Mouse (Mus musculus) spleen, postnatal 0 days (tissue): Measurements from ENCODE around the gene Sult2a4. TPM values are rescaled to one million over a fixed set of nuclear protein-coding genes. Genes with fewer than 3 reads are reported as not detected.

Experiments
- polyA plus RNA-seq: library from polyadenylated mRNA; unstranded; fragments of >200 nt; fragmentation: Nextera tagmentation; extraction: Ambion mirVana; gene quantifications from 2 replicates; pipeline ENCODE4 v1.2.1, GENCODE M21; 2015

Sult2a4 gene
- not detected in 2 replicates for polyA plus RNA-seq

DNA sequence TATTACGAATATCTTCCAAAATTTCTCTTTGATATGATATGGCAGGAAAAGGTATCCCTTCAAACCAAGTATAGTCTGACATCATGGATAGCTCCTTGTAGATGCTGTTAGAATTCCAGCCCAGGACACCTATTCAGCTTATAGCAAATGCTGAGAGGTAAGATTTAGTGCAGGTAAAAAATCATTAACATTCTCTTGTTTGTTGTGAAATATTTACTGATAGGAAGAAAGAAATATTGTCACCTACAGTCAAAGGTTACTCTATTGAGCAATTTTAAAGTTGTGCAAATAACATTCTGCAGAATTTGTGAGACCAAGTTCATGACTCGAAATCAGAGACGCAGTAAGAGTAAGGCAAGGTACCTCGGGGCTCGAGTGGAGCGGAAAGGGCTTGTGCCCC, at the start of gene Sult2a4:
Sult2a4 (minus strand) TSS at position 101 of the 400 bp plus-strand sequence.

Other genes starting within 250 kb of the Sult2a4 start
- not detected in 2 replicates for gene Sult2a1, start 152.2 kb downstream of the Sult2a4 start, polyA plus RNA-seq
- not detected in 2 replicates for gene Sult2a3, start 133.4 kb upstream of the Sult2a4 start, polyA plus RNA-seq